9 mouse cellular contexts compared by ENCODE assay signal in genomic region chr2:154173313-154173712, GRCm38 (mm10). TPM values are rescaled to one million over a fixed set of nuclear protein-coding genes. Genes with fewer than 3 reads are reported as not detected.
DNase-seq lines count a peak whose midpoint lies in the region; ATAC-seq lines count a peak whose summit lies in the region.
"Had no signal": no experiment of that assay in that cellular context is flagged by ENCODE, and none has a peak within 500 bp of the region (broad histone marks: within the 10 kb centered on the region; RNA-seq: fewer than 3 reads in every experiment).

No protein-coding gene starts in this region.

- no peak overlapping the region for H3K4me2 ChIP-seq in forebrain, embryonic 14.5 days (ENCODE audit: low read length)
- H3K4me2 ChIP-seq in forebrain, embryonic 15.5 days (replicated peaks): no peak overlapping the region
- H3K4me2 ChIP-seq in midbrain, embryonic 16.5 days (ENCODE audit: low read length): no peak overlapping the region

- no peak for ATAC-seq in forebrain, embryonic 14.5 days
- ATAC-seq in forebrain, embryonic 15.5 days (replicated peaks): no peak
- no peak for ATAC-seq in midbrain, embryonic 16.5 days
- ATAC-seq in common myeloid progenitor, adult 5-6 weeks (replicated peaks; ENCODE audit: low read depth, poor library complexity, severe bottlenecking): peak; percentile 72
- ATAC-seq in inflammation-experienced regulatory T-cells, adult 6 months: no peak

- H3K27me3 ChIP-seq in forebrain, embryonic 14.5 days (replicated peaks; ENCODE audit: control insufficient read depth, insufficient read depth, low read length): no peaks in the 10 kb centered on the region
- no peaks in the 10 kb centered on the region for H3K27me3 ChIP-seq in forebrain, embryonic 15.5 days
- H3K27me3 ChIP-seq in midbrain, embryonic 10.5 days (ENCODE audit: low read depth, poor library complexity, severe bottlenecking): no peaks in the 10 kb centered on the region
- no peaks in the 10 kb centered on the region for H3K27me3 ChIP-seq in midbrain, embryonic 16.5 days (ENCODE audit: control insufficient read depth, insufficient read depth, low read depth, low read length)

- no peaks in the 10 kb centered on the region for H3K9me3 ChIP-seq in forebrain, embryonic 14.5 days (replicated peaks; ENCODE audit: control insufficient read depth, low read length)
- no peaks in the 10 kb centered on the region for H3K9me3 ChIP-seq in forebrain, embryonic 15.5 days
- no peaks in the 10 kb centered on the region for H3K9me3 ChIP-seq in midbrain, embryonic 10.5 days (replicated peaks)
- H3K9me3 ChIP-seq in midbrain, embryonic 16.5 days (replicated peaks; ENCODE audit: control insufficient read depth, low read length, poor library complexity, severe bottlenecking): no peaks in the 10 kb centered on the region

- 40% methylated on average over 1 of the region's 1 CpGs for WGBS in forebrain, embryonic 14.5 days
- 46% methylated on average over 1 of the region's 1 CpGs for WGBS in forebrain, embryonic 15.5 days
- WGBS in midbrain, embryonic 10.5 days: 44% methylated on average over 1 of the region's 1 CpGs
- 36% methylated on average over 1 of the region's 1 CpGs for WGBS in midbrain, embryonic 16.5 days

- H3K36me3 ChIP-seq in forebrain, embryonic 14.5 days (ENCODE audit: control insufficient read depth, insufficient read depth, low read length): no peaks in the 10 kb centered on the region
- H3K36me3 ChIP-seq in forebrain, embryonic 15.5 days: no peaks in the 10 kb centered on the region
- H3K36me3 ChIP-seq in midbrain, embryonic 10.5 days: no peaks in the 10 kb centered on the region
- no peaks in the 10 kb centered on the region for H3K36me3 ChIP-seq in midbrain, embryonic 16.5 days (ENCODE audit: control insufficient read depth, insufficient read depth, low read length)

- H3K27ac ChIP-seq in forebrain, embryonic 14.5 days (ENCODE audit: low read depth, low read length): no peak overlapping the region
- no peak overlapping the region for H3K27ac ChIP-seq in forebrain, embryonic 15.5 days (replicated peaks)
- no peak overlapping the region for H3K27ac ChIP-seq in midbrain, embryonic 10.5 days (replicated peaks)
- no peak overlapping the region for H3K27ac ChIP-seq in midbrain, embryonic 16.5 days (ENCODE audit: low read length)

- no peak overlapping the region for H3K4me3 ChIP-seq in forebrain, embryonic 14.5 days (ENCODE audit: low read depth, low read length)
- no peak overlapping the region for H3K4me3 ChIP-seq in forebrain, embryonic 15.5 days
- no peak overlapping the region for H3K4me3 ChIP-seq in midbrain, embryonic 10.5 days
- no peak overlapping the region for H3K4me3 ChIP-seq in midbrain, embryonic 16.5 days (ENCODE audit: low read depth, low read length)

- no peak overlapping the region for H3K9ac ChIP-seq in forebrain, embryonic 14.5 days (ENCODE audit: low read length)
- H3K9ac ChIP-seq in forebrain, embryonic 15.5 days (replicated peaks): no peak overlapping the region
- no peak overlapping the region for H3K9ac ChIP-seq in midbrain, embryonic 16.5 days (ENCODE audit: low read depth, low read length)

- H3K4me1 ChIP-seq in forebrain, embryonic 14.5 days (ENCODE audit: control insufficient read depth, insufficient read depth, low read length): no peaks in the 10 kb centered on the region
- H3K4me1 ChIP-seq in forebrain, embryonic 15.5 days: no peaks in the 10 kb centered on the region
- H3K4me1 ChIP-seq in midbrain, embryonic 10.5 days: no peaks in the 10 kb centered on the region
- no peaks in the 10 kb centered on the region for H3K4me1 ChIP-seq in midbrain, embryonic 16.5 days (ENCODE audit: control insufficient read depth, insufficient read depth, low read length)

- DNase-seq in forebrain, embryonic 14.5 days (ENCODE audit: low spot score): peak; percentile 66
- DNase-seq in midbrain, embryonic 10.5 days (ENCODE audit: low spot score): peak; percentile 31
- peak; percentile 55 for DNase-seq in layer of hippocampus, postnatal 10 days (ENCODE audit: low spot score in 2 of 2)
- peak; percentile 18 for DNase-seq in right cerebral cortex, postnatal 25 days

RNA-seq across cellular contexts. Expression of gene Bpifa5, which starts 10.9 kb away (rescaled TPM):
- polyA plus RNA-seq in forebrain, embryonic 14.5 days (2014; fragmentation: Nextera tagmentation; extraction: Ambion mirVana): not detected in 2 replicates
- polyA plus RNA-seq in forebrain, embryonic 15.5 days (2015; fragmentation: Nextera tagmentation; extraction: Ambion mirVana): not detected in 2 replicates
- polyA plus RNA-seq in midbrain, embryonic 10.5 days (2016; fragmentation: Nextera tagmentation; extraction: Ambion mirVana): not detected in 2 replicates
- not detected in 2 replicates for polyA plus RNA-seq in midbrain, embryonic 16.5 days (2015; fragmentation: Nextera tagmentation; extraction: Ambion mirVana)
- total RNA-seq in common myeloid progenitor, adult 5-6 weeks (2017): not detected in 2 replicates
- total RNA-seq in layer of hippocampus, postnatal 10 days (2021): not detected
- not detected for polyA plus RNA-seq in inflammation-experienced regulatory T-cells, adult 6 months (2017; shearing (Covaris generic))
- polyA plus RNA-seq: stomach, embryonic 14.5 days had no signal

RNA-seq across cellular contexts. Expression of gene Bpifb1, which starts 17.3 kb away (rescaled TPM):
- polyA plus RNA-seq in forebrain, embryonic 14.5 days (2014; fragmentation: Nextera tagmentation; extraction: Ambion mirVana): 0.28 and 0.48 TPM in 2 replicates
- 0.31 and 0.33 TPM in 2 replicates for polyA plus RNA-seq in forebrain, embryonic 15.5 days (2015; fragmentation: Nextera tagmentation; extraction: Ambion mirVana)
- not detected in 2 replicates for polyA plus RNA-seq in midbrain, embryonic 10.5 days (2016; fragmentation: Nextera tagmentation; extraction: Ambion mirVana)
- polyA plus RNA-seq in midbrain, embryonic 16.5 days (2015; fragmentation: Nextera tagmentation; extraction: Ambion mirVana): 0.88 and 1.0 TPM in 2 replicates
- not detected in 2 replicates for total RNA-seq in common myeloid progenitor, adult 5-6 weeks (2017)
- total RNA-seq in layer of hippocampus, postnatal 10 days (2021): under 1 TPM; 0.30 to 0.54 TPM
- not detected for polyA plus RNA-seq in inflammation-experienced regulatory T-cells, adult 6 months (2017; shearing (Covaris generic))

RNA-seq across cellular contexts. Expression of gene Bpifa1, which starts 30.6 kb away (rescaled TPM):
- not detected in 2 replicates for polyA plus RNA-seq in forebrain, embryonic 14.5 days (2014; fragmentation: Nextera tagmentation; extraction: Ambion mirVana)
- not detected in 2 replicates for polyA plus RNA-seq in forebrain, embryonic 15.5 days (2015; fragmentation: Nextera tagmentation; extraction: Ambion mirVana)
- not detected in 2 replicates for polyA plus RNA-seq in midbrain, embryonic 10.5 days (2016; fragmentation: Nextera tagmentation; extraction: Ambion mirVana)
- polyA plus RNA-seq in midbrain, embryonic 16.5 days (2015; fragmentation: Nextera tagmentation; extraction: Ambion mirVana): not detected in 2 replicates
- total RNA-seq in common myeloid progenitor, adult 5-6 weeks (2017): not detected in 2 replicates
- total RNA-seq in layer of hippocampus, postnatal 10 days (2021): not detected
- polyA plus RNA-seq in inflammation-experienced regulatory T-cells, adult 6 months (2017; shearing (Covaris generic)): not detected
- polyA plus RNA-seq: stomach, embryonic 14.5 days had no signal

RNA-seq across cellular contexts. Expression of gene Bpifa3, which starts 43.2 kb away (rescaled TPM):
- polyA plus RNA-seq in forebrain, embryonic 14.5 days (2014; fragmentation: Nextera tagmentation; extraction: Ambion mirVana): not detected in 2 replicates
- not detected in 2 replicates for polyA plus RNA-seq in forebrain, embryonic 15.5 days (2015; fragmentation: Nextera tagmentation; extraction: Ambion mirVana)
- not detected in 2 replicates for polyA plus RNA-seq in midbrain, embryonic 10.5 days (2016; fragmentation: Nextera tagmentation; extraction: Ambion mirVana)
- not detected in 2 replicates for polyA plus RNA-seq in midbrain, embryonic 16.5 days (2015; fragmentation: Nextera tagmentation; extraction: Ambion mirVana)
- total RNA-seq in common myeloid progenitor, adult 5-6 weeks (2017): not detected in 2 replicates
- not detected for total RNA-seq in layer of hippocampus, postnatal 10 days (2021)
- polyA plus RNA-seq in inflammation-experienced regulatory T-cells, adult 6 months (2017; shearing (Covaris generic)): not detected
- polyA plus RNA-seq: stomach, embryonic 14.5 days had no signal

RNA-seq across cellular contexts. Expression of gene Bpifb5, which starts 50.2 kb away (rescaled TPM):
- polyA plus RNA-seq in forebrain, embryonic 14.5 days (2014; fragmentation: Nextera tagmentation; extraction: Ambion mirVana): 0.22 and 0.51 TPM in 2 replicates
- polyA plus RNA-seq in forebrain, embryonic 15.5 days (2015; fragmentation: Nextera tagmentation; extraction: Ambion mirVana): 0.43 TPM in 1 of 2 replicates, not detected in the other
- 0.19 and 0.25 TPM in 2 replicates for polyA plus RNA-seq in midbrain, embryonic 10.5 days (2016; fragmentation: Nextera tagmentation; extraction: Ambion mirVana)
- 0.25 and 0.36 TPM in 2 replicates for polyA plus RNA-seq in midbrain, embryonic 16.5 days (2015; fragmentation: Nextera tagmentation; extraction: Ambion mirVana)
- total RNA-seq in common myeloid progenitor, adult 5-6 weeks (2017): not detected in 2 replicates
- total RNA-seq in layer of hippocampus, postnatal 10 days (2021): under 1 TPM in 1 of 2 experiments, not detected in 1; 0.21 TPM
- not detected for polyA plus RNA-seq in inflammation-experienced regulatory T-cells, adult 6 months (2017; shearing (Covaris generic))
